In genomic region chr13:51328131-51328970, GRCm38 (mm10) we compare ENCODE assay signal across 8 mouse cellular contexts.
DNase-seq lines count a peak whose midpoint lies in the region; ATAC-seq and TF ChIP-seq lines count a peak whose summit lies in the region.

No protein-coding gene starts in this region.

- H3K27ac ChIP-seq in liver, adult 2 months (replicated peaks; ENCODE audit: insufficient read depth, low read depth, low read length) = no peak overlapping the region
- no peak overlapping the region for H3K27ac ChIP-seq in liver, embryonic 12.5 days
- H3K27ac ChIP-seq in embryonic fibroblast, embryonic 13.5 days (ENCODE audit: insufficient read depth, low read length) = peak overlapping the region; percentile 66
- H3K27ac ChIP-seq in left cerebral cortex, adult 2 months = no peak overlapping the region

- no peaks in the 10 kb centered on the region for H3K27me3 ChIP-seq in liver, adult 2 months (ENCODE audit: control insufficient read depth, insufficient read depth, low read length)
- no peaks in the 10 kb centered on the region for H3K27me3 ChIP-seq in liver, embryonic 12.5 days (replicated peaks)

- intact Hi-C loops in heart, postnatal 14 days (cut with DNase I) = no loop called here
- intact Hi-C loops in left cerebral cortex, adult 2 months (cut with DNase I) = no loop called here

- no peak overlapping the region for H3K4me2 ChIP-seq in liver, embryonic 12.5 days

- no peak overlapping the region for H3K4me3 ChIP-seq in liver, adult 2 months (ENCODE audit: insufficient read depth, low read depth, low read length)
- no peak overlapping the region for H3K4me3 ChIP-seq in liver, embryonic 12.5 days
- H3K4me3 ChIP-seq in embryonic fibroblast, embryonic 13.5 days (ENCODE audit: insufficient read depth, low read length) = no peak overlapping the region
- H3K4me3 ChIP-seq in left cerebral cortex, adult 2 months = no peak overlapping the region

- 56% methylated on average over 15 of the region's 15 CpGs for WGBS in liver, adult 2 months
- WGBS in liver, embryonic 12.5 days (ENCODE audit: insufficient replicate concordance) = 45% methylated on average over 15 of the region's 15 CpGs

- H3K4me1 ChIP-seq in liver, adult 2 months (ENCODE audit: control insufficient read depth, insufficient read depth, low read length) = no peaks in the 10 kb centered on the region
- H3K4me1 ChIP-seq in liver, embryonic 12.5 days = no peaks in the 10 kb centered on the region
- H3K4me1 ChIP-seq in embryonic fibroblast, embryonic 13.5 days (ENCODE audit: control insufficient read depth, insufficient read depth, low read length) = peaks cover 21% of the 10 kb centered on the region

- H3K36me3 ChIP-seq in liver, adult 2 months (ENCODE audit: control insufficient read depth, insufficient read depth, low read length) = no peaks in the 10 kb centered on the region
- H3K36me3 ChIP-seq in liver, embryonic 12.5 days = no peaks in the 10 kb centered on the region

- TF ChIP-seq POLR2A in liver, adult 2 months (IDR thresholded peaks at IDR 0.05; ENCODE audit: extremely low read depth, insufficient read depth, low read length) = no peak
- 0 out of 2 replicates have a peak, but pooled peaks have one; percentile 9 for TF ChIP-seq POLR2A in embryonic fibroblast, embryonic 13.5 days (IDR thresholded peaks at IDR 0.05; ENCODE audit: low read depth, low read length)

- no peaks in the 10 kb centered on the region for H3K79me2 ChIP-seq in liver, adult 2 months (ENCODE audit: control insufficient read depth, insufficient read depth, low read length)

- DNase-seq in liver, adult 2 months (ENCODE audit: extremely low read depth, low read depth, low spot score) = peak; percentile 31
- peak; percentile 47 to 65 for DNase-seq in heart, postnatal 14 days
- DNase-seq in left cerebral cortex, adult 2 months (ENCODE audit: extremely low spot score in 1 of 2, low spot score in 2 of 2) = peak; percentile 20 to 41
- DNase-seq in right cerebral cortex, postnatal 14 days = peak; percentile 20
- no peak for DNase-seq in embryo, embryonic 10 days (ENCODE audit: low spot score)
- DNase-seq in cerebellum, postnatal 14 days = no peak

- no peak overlapping the region for H3K9ac ChIP-seq in liver, adult 2 months (ENCODE audit: low read depth, low read length)
- H3K9ac ChIP-seq in liver, embryonic 12.5 days = no peak overlapping the region

- TF ChIP-seq CTCF in liver, adult 2 months (IDR thresholded peaks at IDR 0.05; ENCODE audit: low read depth, low read length) = no peak
- TF ChIP-seq CTCF in embryonic fibroblast, embryonic 13.5 days (IDR thresholded peaks at IDR 0.05; ENCODE audit: borderline replicate concordance, insufficient read depth, low read length) = no peak
- no peak for TF ChIP-seq CTCF in left cerebral cortex, adult 2 months (IDR thresholded peaks at IDR 0.05)

- no peak for ATAC-seq in liver, embryonic 12.5 days

- H3K9me3 ChIP-seq in liver, embryonic 12.5 days (replicated peaks) = no peaks in the 10 kb centered on the region

Comparison
In these comparisons a context has a peak if more than half of its experiments do, and no peak if none do; other contexts are left out.
1. DNase-seq: peak in liver, adult 2 months (single experiment), heart, postnatal 14 days (2 of 2), left cerebral cortex, adult 2 months (2 of 2) and right cerebral cortex, postnatal 14 days (single experiment); none in embryo, embryonic 10 days (single experiment) and cerebellum, postnatal 14 days (0 of 2).